Mouse (Mus musculus): ENCODE data around the gene Grik3. TPM values are rescaled to one million over a fixed set of nuclear protein-coding genes. Genes with fewer than 3 reads are reported as not detected.

Gene Grik3
- total and polyA plus RNA-seq, 3 experiments: under 0.01 TPM; not detected in 2

DNA sequence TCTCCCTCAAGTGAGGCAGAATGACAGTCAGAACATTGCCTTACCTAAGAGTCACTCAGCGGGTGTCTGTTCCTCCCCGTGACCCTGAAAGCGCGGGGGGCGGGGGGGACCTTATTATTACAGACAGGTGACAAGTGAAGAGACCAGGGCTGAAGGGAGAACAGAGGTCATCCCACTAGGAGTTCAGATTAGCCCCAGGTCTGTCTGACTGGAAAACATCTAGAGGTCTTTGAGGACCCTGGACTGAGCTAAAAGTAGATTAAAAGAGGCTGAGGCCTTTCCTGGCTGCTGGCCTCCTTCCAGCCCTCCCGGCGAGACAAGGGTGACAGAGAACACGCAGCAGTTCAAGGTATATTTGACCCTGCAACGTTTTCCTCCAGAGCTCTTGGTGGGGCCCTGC lies 150.0 kb downstream of the Grik3 start:
- Histone ChIP-seq H3K27me3 (ENCODE audit: control insufficient read depth in 1 of 2, insufficient read depth in 2 of 2, low read length in 2 of 2) (no peaks in the 10 kb centered on the region), H3K4me3 (ENCODE audit: control insufficient read depth in 1 of 2, insufficient read depth in 1 of 2, low read depth in 2 of 2, low read length in 2 of 2) (no peak overlapping the region), H3K27ac (ENCODE audit: control insufficient read depth, low read depth, low read length) (no peak overlapping the region), H3K9me3 (replicated peaks; ENCODE audit: insufficient read depth, low read length) (no peaks in the 10 kb centered on the region), H3K4me1 (ENCODE audit: control insufficient read depth in 1 of 2, insufficient read depth in 2 of 2, low read length in 2 of 2) (no peaks in the 10 kb centered on the region), H3K36me3 (ENCODE audit: control insufficient read depth in 1 of 2, insufficient read depth in 2 of 2, low read length in 2 of 2) (no peaks in the 10 kb centered on the region), H3K79me2 (ENCODE audit: control insufficient read depth, insufficient read depth, low read length, poor library complexity) (no peaks in the 10 kb centered on the region), H3K9ac (ENCODE audit: control insufficient read depth, low read depth, low read length, poor library complexity, severe bottlenecking) (no peak overlapping the region)
- DNase-seq (ENCODE audit: low read depth, low spot score): no peak
- TF ChIP-seq TCF12 (IDR thresholded peaks at IDR 0.05; ENCODE audit: low read depth, low read length) (no peak), GABPA (IDR thresholded peaks at IDR 0.05; ENCODE audit: low read depth, low read length) (no peak)

DNA sequence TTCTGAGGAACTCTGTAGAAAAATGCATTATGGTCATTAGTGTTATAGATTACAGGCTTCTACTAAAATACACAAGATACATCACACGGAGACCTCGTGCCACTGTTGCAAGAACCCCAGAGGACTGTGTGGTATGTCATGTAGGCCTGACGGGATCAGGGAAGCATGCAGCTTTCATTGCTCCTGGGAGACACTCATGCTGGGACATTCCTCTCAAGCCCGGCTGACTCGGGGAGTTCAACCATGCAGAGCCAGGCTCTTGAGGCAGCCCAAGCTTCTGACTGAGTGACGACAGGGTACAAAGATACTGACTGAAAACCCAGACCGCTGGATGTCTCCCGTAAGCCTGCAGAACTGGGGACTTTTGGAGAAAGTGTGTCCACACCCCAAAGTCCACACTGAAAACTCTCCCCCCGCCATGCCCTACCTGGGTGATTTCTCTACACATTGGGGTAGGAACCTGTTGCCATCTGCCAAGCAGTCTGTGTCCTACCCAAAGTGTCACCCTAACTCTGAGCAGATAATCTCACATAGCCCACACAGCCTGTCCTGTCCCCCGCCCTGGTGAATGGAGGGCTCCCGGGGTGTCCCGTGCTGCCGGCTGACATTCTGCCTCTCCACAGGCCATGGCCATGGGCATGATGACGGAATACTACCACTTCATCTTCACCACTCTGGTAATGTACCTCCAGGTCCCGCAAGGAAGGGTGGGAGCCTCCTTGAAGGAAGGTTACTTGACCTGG lies 150.6 kb downstream of the Grik3 start:
- Histone ChIP-seq H3K79me2 (ENCODE audit: control insufficient read depth, insufficient read depth, low read length, poor library complexity) (no peaks in the 10 kb centered on the region), H3K27ac (ENCODE audit: control insufficient read depth, low read depth, low read length) (no peak overlapping the region), H3K9ac (ENCODE audit: control insufficient read depth, low read depth, low read length, poor library complexity, severe bottlenecking) (no peak overlapping the region), H3K27me3 (ENCODE audit: control insufficient read depth in 1 of 2, insufficient read depth in 2 of 2, low read length in 2 of 2) (no peaks in the 10 kb centered on the region), H3K4me3 (ENCODE audit: control insufficient read depth in 1 of 2, insufficient read depth in 1 of 2, low read depth in 2 of 2, low read length in 2 of 2) (no peak overlapping the region), H3K4me1 (ENCODE audit: control insufficient read depth in 1 of 2, insufficient read depth in 2 of 2, low read length in 2 of 2) (no peaks in the 10 kb centered on the region), H3K36me3 (ENCODE audit: control insufficient read depth in 1 of 2, insufficient read depth in 2 of 2, low read length in 2 of 2) (no peaks in the 10 kb centered on the region), H3K9me3 (replicated peaks; ENCODE audit: insufficient read depth, low read length) (no peaks in the 10 kb centered on the region)
- TF ChIP-seq NELFE (IDR thresholded peaks at IDR 0.05; ENCODE audit: low read depth, low read length): no peak
- no peak for TF ChIP-seq KAT2A (conservative IDR thresholded peaks at IDR 0.05; ENCODE audit: low read depth, low read length)
- no peak for TF ChIP-seq USF2 (IDR thresholded peaks at IDR 0.05; ENCODE audit: borderline replicate concordance in 1 of 2, insufficient read depth in 1 of 2, low read depth in 1 of 2, low read length in 2 of 2)
- TF ChIP-seq SMC3 (IDR thresholded peaks at IDR 0.05; ENCODE audit: low read depth, low read length): no peak
- TF ChIP-seq ZC3H11A (IDR thresholded peaks at IDR 0.05; ENCODE audit: low read depth, low read length): no peak
- TF ChIP-seq POLR2A (IDR thresholded peaks at IDR 0.05; ENCODE audit: control insufficient read depth in 1 of 2, insufficient read depth in 1 of 2, low read depth in 1 of 2, low read length in 2 of 2, poor library complexity in 1 of 2): no peak
- TF ChIP-seq JUND (IDR thresholded peaks at IDR 0.05; ENCODE audit: low read depth, low read length): no peak
- no peak for TF ChIP-seq GATA1 (IDR thresholded peaks at IDR 0.05; ENCODE audit: low read depth, low read length)
- TF ChIP-seq GABPA (IDR thresholded peaks at IDR 0.05; ENCODE audit: low read depth, low read length): no peak
- no peak for TF ChIP-seq USF1 (IDR thresholded peaks at IDR 0.05; ENCODE audit: low read depth, low read length)
- no peak for TF ChIP-seq MEF2A (IDR thresholded peaks at IDR 0.05; ENCODE audit: extremely low read depth, insufficient replicate concordance, low read depth, low read length, poor library complexity, severe bottlenecking)
- no peak for TF ChIP-seq TCF12 (IDR thresholded peaks at IDR 0.05; ENCODE audit: low read depth, low read length)
- no peak for TF ChIP-seq POLR2AphosphoS2 (IDR thresholded peaks at IDR 0.05; ENCODE audit: low read length)
- TF ChIP-seq MYC (IDR thresholded peaks at IDR 0.05; ENCODE audit: low read depth, low read length): no peak
- TF ChIP-seq ZKSCAN1 (IDR thresholded peaks at IDR 0.05; ENCODE audit: low read depth, low read length): no peak
- TF ChIP-seq CHD2 (IDR thresholded peaks at IDR 0.05; ENCODE audit: low read length): no peak
- TF ChIP-seq E2F4 (IDR thresholded peaks at IDR 0.05; ENCODE audit: borderline replicate concordance, low read depth, low read length): no peak
- no peak for TF ChIP-seq MYB (IDR thresholded peaks at IDR 0.05; ENCODE audit: low read depth, low read length)
- no peak for DNase-seq (ENCODE audit: low read depth, low spot score)

Data from MEL (cell line).